Mouse (Mus musculus) intestine, embryonic 14.5 days (tissue): Measurements from ENCODE around the gene Taar7f. TPM values are rescaled to one million over a fixed set of nuclear protein-coding genes. Genes with fewer than 3 reads are reported as not detected.
"Not testable (repeated sequence)": the region's sequence is repeated elsewhere in the genome, so short reads cannot be mapped to it uniquely, and the experiment has no call there.

Experiments
- ATAC-seq: fragments of 200-750 bp; cut with Nextera tagmentation; replicated peaks from 2 replicates; pipeline ENCODE4 v1.8.0; 2017; ENCODE audit warnings: low read depth, moderate number of reproducible peaks, moderate TSS enrichment, moderate library complexity; ENCODE audit not compliant: low FRiP score, low TSS enrichment
- DNase-seq: peaks from one replicate; pipeline ENCODE4 v3.0.0-alpha.2; 2018; ENCODE audit warnings: low spot score
- H3K27ac ChIP-seq: fragments of 300-500 bp; sonication (generic); 2 replicates; pipeline ENCODE4 v1.5.1; 2014; ENCODE audit warnings: low read depth, mild to moderate bottlenecking, control low read depth
- H3K27me3 ChIP-seq: fragments of 300-500 bp; sonication (generic); replicated peaks from 2 replicates; pipeline ENCODE4 v1.6.1; 2014; ENCODE audit warnings: low read length, control low read depth; ENCODE audit not compliant: control insufficient read depth, insufficient read depth
- H3K36me3 ChIP-seq: fragments of 300-500 bp; sonication (generic); 2 replicates; pipeline ENCODE4 v1.6.1; 2014; ENCODE audit warnings: low read length, control low read depth; ENCODE audit not compliant: control insufficient read depth, insufficient read depth
- H3K4me1 ChIP-seq: fragments of 300-500 bp; sonication (generic); replicated peaks from 2 replicates; pipeline ENCODE4 v1.6.1; 2014; ENCODE audit warnings: low read length, control low read depth, mixed read lengths; ENCODE audit not compliant: control insufficient read depth, insufficient read depth
- H3K4me2 ChIP-seq: fragments of 300-500 bp; sonication (generic); 2 replicates; pipeline ENCODE4 v1.6.1; 2014; ENCODE audit warnings: low read length
- H3K4me3 ChIP-seq: fragments of 300-500 bp; sonication (generic); 2 replicates; pipeline ENCODE4 v1.5.1; 2014; ENCODE audit warnings: low read depth, low read length, control low read depth, mixed read lengths
- H3K9ac ChIP-seq: fragments of 300-500 bp; sonication (generic); 2 replicates; pipeline ENCODE4 v1.6.1; 2014; ENCODE audit warnings: mild to moderate bottlenecking, low read length
- H3K9me3 ChIP-seq: fragments of 300-500 bp; sonication (generic); 2 replicates; pipeline ENCODE4 v1.6.1; 2016; ENCODE audit warnings: low read length, control low read depth; ENCODE audit not compliant: control insufficient read depth
- WGBS: fragments of 180-500 bp; shearing (Covaris S2); extraction: QIAGEN DNeasy Blood & Tissue Kit; methylation state at CpG from one replicate; pipeline ENCODE4 v1.1.7; 2014; 5-methylcytosine and 5-hydroxymethylcytosine counted together
- polyA plus RNA-seq: library from polyadenylated mRNA; unstranded; fragments of >200 nt; fragmentation: Nextera tagmentation; extraction: Ambion mirVana; gene quantifications from 2 replicates; pipeline ENCODE4 v1.2.1, GENCODE M21; 2014

Taar7f gene
- polyA plus RNA-seq, 1 experiment from 2014 or later = not detected

- H3K36me3 ChIP-seq, H3K9me3 ChIP-seq, H3K4me2 ChIP-seq, H3K9ac ChIP-seq, DNase-seq, ATAC-seq, H3K27me3 ChIP-seq, H3K27ac ChIP-seq, H3K4me1 ChIP-seq, H3K4me3 ChIP-seq: not testable (repeated sequence)
- 51% methylated on average over 2 of the region's 2 CpGs for WGBS
These were observed 47.7 kb downstream of the Taar7f start for GRCm38 (mm10) chr10:24097010-24097409.

Other genes starting within 250 kb of the Taar7f start
- 0.12 TPM in 1 of 2 replicates, not detected in the other for gene Vnn3, start 198.0 kb upstream of the Taar7f start, polyA plus RNA-seq
- 2.6 and 2.9 TPM in 2 replicates for gene Vnn1, start 154.8 kb upstream of the Taar7f start, polyA plus RNA-seq
- gene Taar1, start 129.2 kb upstream of the Taar7f start, polyA plus RNA-seq = not detected in 2 replicates
- 0.42 TPM in 1 of 2 replicates, not detected in the other for gene Taar2, start 110.9 kb upstream of the Taar7f start, polyA plus RNA-seq
- gene Taar3, start 100.0 kb upstream of the Taar7f start, polyA plus RNA-seq = not detected in 2 replicates
- gene Taar4, start 89.0 kb upstream of the Taar7f start, polyA plus RNA-seq = not detected in 2 replicates
- not detected in 2 replicates for gene Taar5, start 78.8 kb upstream of the Taar7f start, polyA plus RNA-seq
- gene Taar6, start 63.9 kb upstream of the Taar7f start, polyA plus RNA-seq = not detected in 2 replicates
- gene Taar7a, start 56.0 kb upstream of the Taar7f start, polyA plus RNA-seq = not detected in 2 replicates
- not detected in 2 replicates for gene Taar7b, start 49.6 kb upstream of the Taar7f start, polyA plus RNA-seq
- gene Taar7d, start 22.3 kb upstream of the Taar7f start, polyA plus RNA-seq = not detected in 2 replicates
- not detected in 2 replicates for gene Taar7e, start 11.9 kb upstream of the Taar7f start, polyA plus RNA-seq
- not detected in 2 replicates for gene Taar8a, start 27.0 kb downstream of the Taar7f start, polyA plus RNA-seq
- gene Taar8b, start 42.8 kb downstream of the Taar7f start, polyA plus RNA-seq = not detected in 2 replicates
- gene Taar8c, start 52.4 kb downstream of the Taar7f start, polyA plus RNA-seq = not detected in 2 replicates
- gene Taar9, start 60.0 kb downstream of the Taar7f start, polyA plus RNA-seq = not detected in 2 replicates
- gene Stx7, start 99.8 kb downstream of the Taar7f start, polyA plus RNA-seq = 91.8 and 100 TPM in 2 replicates
- 19.2 and 23.2 TPM in 2 replicates for gene Moxd1, start 174.0 kb downstream of the Taar7f start, polyA plus RNA-seq